Mouse (Mus musculus) thymus, adult 18-20 months (tissue): Measurements from ENCODE around the gene Irf8.
"Not testable (repeated sequence)": the region's sequence is repeated elsewhere in the genome, so short reads cannot be mapped to it uniquely, and the experiment has no call there.

ENCODE experiments used
- DNase-seq, 2 experiments: peaks; one replicate each; pipeline ENCODE4 v3.0.0; 2022; ENCODE audit warnings: mixed read lengths in 2 of 2

The Irf8 gene

GRCm38 (mm10) chr8:120724096-120724495 lies 12.1 kb upstream of the Irf8 start:
- DNase-seq = not testable (repeated sequence)

- DNase-seq = peak; percentile 40 to 61
These were observed 11.2 kb upstream of the Irf8 start for GRCm38 (mm10) chr8:120724816-120725575.

- DNase-seq = no peak
These were observed 10.6 kb upstream of the Irf8 start for GRCm38 (mm10) chr8:120725576-120725950.

GRCm38 (mm10) chr8:120726051-120726450 lies 10.1 kb upstream of the Irf8 start:
- no peak for DNase-seq

GRCm38 (mm10) chr8:120728488-120729160 lies 7.5 kb upstream of the Irf8 start:
- DNase-seq = no peak

GRCm38 (mm10) chr8:120731582-120731981 lies 4.6 kb upstream of the Irf8 start:
- no peak for DNase-seq

- DNase-seq = no peak
These were observed 4.1 kb upstream of the Irf8 start for GRCm38 (mm10) chr8:120732068-120732467.

- DNase-seq = no peak
These were observed 328 bp downstream of the Irf8 start for GRCm38 (mm10) chr8:120736486-120736885.

- DNase-seq = no peak
These were observed 1.0 kb downstream of the Irf8 start for GRCm38 (mm10) chr8:120737166-120737565.

GRCm38 (mm10) chr8:120738771-120739170 lies 2.6 kb downstream of the Irf8 start:
- no peak for DNase-seq

- DNase-seq = no peak
These were observed 3.4 kb downstream of the Irf8 start for GRCm38 (mm10) chr8:120739526-120739925.

- no peak for DNase-seq
These were observed 4.4 kb downstream of the Irf8 start for GRCm38 (mm10) chr8:120740579-120740978.

- DNase-seq = no peak
These were observed 4.8 kb downstream of the Irf8 start for GRCm38 (mm10) chr8:120741001-120741400.

- DNase-seq = no peak
These were observed 5.8 kb downstream of the Irf8 start for GRCm38 (mm10) chr8:120741815-120742530.

GRCm38 (mm10) chr8:120743149-120743897 lies 7.2 kb downstream of the Irf8 start:
- DNase-seq = no peak

- DNase-seq = no peak
These were observed 7.7 kb downstream of the Irf8 start for GRCm38 (mm10) chr8:120743898-120744290.

- no peak for DNase-seq
These were observed 8.3 kb downstream of the Irf8 start for GRCm38 (mm10) chr8:120744448-120744847.

- no peak for DNase-seq
These were observed 9.1 kb downstream of the Irf8 start for GRCm38 (mm10) chr8:120745226-120745625.

GRCm38 (mm10) chr8:120746007-120746701 lies 10.0 kb downstream of the Irf8 start:
- no peak for DNase-seq

- no peak for DNase-seq
These were observed 11.1 kb downstream of the Irf8 start for GRCm38 (mm10) chr8:120747286-120747685.

GRCm38 (mm10) chr8:120750616-120751015 lies 14.5 kb downstream of the Irf8 start:
- DNase-seq = peak; percentile 69 to 71
